Mouse (Mus musculus) midbrain, embryonic 12.5 days (tissue): ENCODE results near the gene Ccdc194. TPM values are rescaled to one million over a fixed set of nuclear protein-coding genes. Genes with fewer than 3 reads are reported as not detected.
"Not testable (repeated sequence)": the region's sequence is repeated elsewhere in the genome, so short reads cannot be mapped to it uniquely, and the experiment has no call there.

ENCODE experiments used
- ATAC-seq: fragments of 200-750 bp; cut with Nextera tagmentation; 2 replicates; pipeline ENCODE4 v1.8.0; 2017; ENCODE audit warnings: low read depth, moderate TSS enrichment, moderate library complexity; ENCODE audit not compliant: low FRiP score
- H3K27ac ChIP-seq: fragments of 300-500 bp; sonication (generic); replicated peaks from 2 replicates; pipeline ENCODE4 v1.5.1; 2016; ENCODE audit warnings: mild to moderate bottlenecking
- H3K27me3 ChIP-seq: fragments of 300-500 bp; sonication (generic); 2 replicates; pipeline ENCODE4 v1.6.1; 2016; ENCODE audit warnings: mild to moderate bottlenecking
- H3K36me3 ChIP-seq: fragments of 300-500 bp; sonication (generic); 2 replicates; pipeline ENCODE4 v1.6.1; 2016
- H3K4me1 ChIP-seq: fragments of 300-500 bp; sonication (generic); 2 replicates; pipeline ENCODE4 v1.6.1; 2016
- H3K4me2 ChIP-seq: fragments of 300-500 bp; sonication (generic); replicated peaks from 2 replicates; pipeline ENCODE4 v1.6.1; 2016; ENCODE audit warnings: mild to moderate bottlenecking, moderate library complexity
- H3K4me3 ChIP-seq: fragments of 300-500 bp; sonication (generic); 2 replicates; pipeline ENCODE4 v1.5.1; 2016; ENCODE audit warnings: mild to moderate bottlenecking
- H3K9ac ChIP-seq: fragments of 300-500 bp; sonication (generic); replicated peaks from 2 replicates; pipeline ENCODE4 v1.6.1; 2016; ENCODE audit warnings: mild to moderate bottlenecking, moderate library complexity
- H3K9me3 ChIP-seq: fragments of 300-500 bp; sonication (generic); 2 replicates; pipeline ENCODE4 v1.6.1; 2016; ENCODE audit warnings: mild to moderate bottlenecking
- WGBS: fragments of 180-500 bp; shearing (Covaris S2); methylation state at CpG from one replicate; pipeline ENCODE4 v1.1.7; 2016; 5-methylcytosine and 5-hydroxymethylcytosine counted together
- polyA plus RNA-seq: library from polyadenylated mRNA; unstranded; fragments of >200 nt; fragmentation: Nextera tagmentation; extraction: Ambion mirVana; gene quantifications from 2 replicates; pipeline ENCODE4 v1.2.1, GENCODE M21; 2016

Gene Ccdc194
- polyA plus RNA-seq, 1 experiment from 2014 or later: 0.13 TPM

DNA sequence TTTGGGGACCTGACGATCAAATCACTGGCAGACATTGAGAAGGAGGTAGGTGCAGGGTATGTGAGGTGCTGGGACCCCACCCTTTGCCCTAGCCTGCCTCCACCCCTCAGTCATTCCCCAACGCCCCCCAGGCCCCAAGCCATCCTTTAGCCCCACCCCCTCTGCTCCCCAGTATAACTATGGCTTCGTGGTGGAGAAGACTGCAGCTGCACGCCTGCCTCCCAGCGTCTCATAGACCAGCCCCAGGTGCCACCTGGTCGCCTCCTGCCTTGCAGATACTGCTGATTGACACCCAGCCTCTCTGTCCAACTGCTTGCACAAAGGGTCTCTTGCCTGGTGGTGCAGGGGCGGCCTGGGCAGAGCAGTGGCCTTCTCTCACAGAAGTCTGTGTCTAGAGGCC lies 22.1 kb upstream of the Ccdc194 start:
- H3K27ac ChIP-seq: no peak overlapping the region
- H3K4me1 ChIP-seq: peaks cover 10% of the 10 kb centered on the region
- H3K9ac ChIP-seq: no peak overlapping the region
- 89% methylated on average over 7 of the region's 7 CpGs for WGBS
- H3K9me3 ChIP-seq: no peaks in the 10 kb centered on the region
- no peak overlapping the region for H3K4me3 ChIP-seq
- ATAC-seq: no peak
- H3K27me3 ChIP-seq: no peaks in the 10 kb centered on the region
- peaks cover 29% of the 10 kb centered on the region for H3K36me3 ChIP-seq
- no peak overlapping the region for H3K4me2 ChIP-seq

DNA sequence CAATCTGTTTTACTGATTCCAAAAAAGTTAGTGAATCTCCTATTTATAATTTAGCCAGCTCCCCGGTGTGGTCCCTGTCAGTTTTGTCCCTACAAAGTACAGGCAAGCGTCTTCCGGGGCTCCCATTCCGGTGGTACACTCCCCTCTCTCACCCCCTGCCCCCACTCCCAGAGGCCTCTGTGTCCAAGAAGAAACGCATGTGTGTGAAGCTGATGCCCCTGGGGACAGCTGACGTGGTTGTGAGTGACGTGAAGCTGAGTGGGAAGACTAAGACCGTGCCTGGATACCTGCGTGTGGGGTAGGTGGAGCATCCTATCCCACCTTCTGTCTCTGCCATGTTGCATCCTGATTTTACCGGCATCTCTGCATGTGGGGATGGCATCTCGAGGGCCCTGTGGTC lies 19.5 kb upstream of the Ccdc194 start:
- Histone ChIP-seq H3K4me1 (peaks cover 10% of the 10 kb centered on the region), H3K27me3 (no peaks in the 10 kb centered on the region), H3K9ac (no peak overlapping the region), H3K4me3 (no peak overlapping the region), H3K27ac (no peak overlapping the region), H3K9me3 (no peaks in the 10 kb centered on the region), H3K36me3 (peaks cover 29% of the 10 kb centered on the region), H3K4me2 (no peak overlapping the region)
- 92% methylated on average over 11 of the region's 11 CpGs for WGBS
- ATAC-seq: no peak

DNA sequence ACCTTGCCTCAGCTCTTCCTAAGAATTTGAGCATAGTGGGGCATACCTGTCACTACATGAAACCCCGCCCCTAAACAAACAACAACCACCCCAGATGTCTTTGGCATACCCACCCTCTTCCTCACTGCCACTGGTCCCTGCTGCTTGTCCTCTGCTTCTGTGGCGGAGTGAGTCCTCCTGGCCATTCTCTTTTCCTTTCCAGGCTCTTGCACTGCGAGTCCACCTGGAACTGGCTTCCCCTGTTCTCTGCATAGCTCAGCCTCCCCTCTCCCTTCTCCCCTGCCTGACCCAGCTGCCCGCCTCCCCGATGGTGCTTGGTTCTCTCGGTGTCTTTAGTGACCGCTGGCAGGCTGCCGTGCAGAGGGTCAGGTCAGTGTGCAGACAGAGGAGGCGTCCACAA lies 18.2 kb upstream of the Ccdc194 start:
- H3K4me1 ChIP-seq: peaks cover 10% of the 10 kb centered on the region
- WGBS: 88% methylated on average over 9 of the region's 9 CpGs
- ATAC-seq: no peak
- peak overlapping the region; percentile 94 for H3K4me2 ChIP-seq
- H3K36me3 ChIP-seq: peaks cover 28% of the 10 kb centered on the region
- peak overlapping the region; percentile 81 for H3K9ac ChIP-seq
- H3K9me3 ChIP-seq: no peaks in the 10 kb centered on the region
- peak overlapping the region; percentile 89 for H3K4me3 ChIP-seq
- no peak overlapping the region for H3K27ac ChIP-seq
- H3K27me3 ChIP-seq: peaks cover 9% of the 10 kb centered on the region; the same call in 1 of the 2 replicates

DNA sequence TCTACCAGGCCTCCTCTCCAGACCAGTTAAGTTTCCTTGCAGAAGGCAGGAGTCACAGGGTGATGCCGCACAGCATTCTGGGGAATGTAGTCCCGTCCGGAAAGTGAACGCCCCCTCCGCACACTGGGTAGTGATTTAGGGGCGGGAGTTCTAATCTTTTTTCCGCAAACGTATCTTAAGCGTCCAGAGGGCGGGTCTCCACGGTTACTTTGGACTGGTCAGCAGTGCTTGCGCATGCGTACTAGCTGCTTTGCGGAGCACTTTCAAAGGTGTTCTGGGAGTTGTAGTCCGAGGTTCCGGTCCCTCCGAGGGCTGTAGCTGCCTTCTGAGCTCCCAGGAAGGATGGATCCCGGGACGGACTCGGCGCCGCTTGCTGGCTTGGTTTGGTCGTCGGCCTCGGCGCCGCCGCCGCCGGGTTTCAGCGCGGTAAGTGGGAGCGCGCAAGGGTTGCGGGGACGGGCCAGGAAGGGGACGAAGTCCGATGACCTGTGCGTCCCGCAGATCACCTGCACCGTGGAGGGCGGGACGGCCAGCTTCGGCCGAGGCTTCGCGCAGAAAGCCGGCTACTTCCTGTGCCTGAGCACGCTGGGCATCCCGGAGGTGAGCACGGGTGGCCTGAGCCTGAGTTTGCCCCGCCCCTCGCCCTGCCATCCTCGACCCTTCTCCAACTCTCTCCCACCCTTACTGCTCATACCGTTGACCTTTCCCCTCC lies 17.3 kb upstream of the Ccdc194 start, which contains the start of gene Mvb12a:
TSS of gene Mvb12a (plus strand) at position 291 of the 712 bp plus-strand sequence.
- under 1% methylated on average over 47 of the region's 55 CpGs for WGBS
- peaks cover 11% of the 10 kb centered on the region for H3K4me1 ChIP-seq
- no peaks in the 10 kb centered on the region for H3K9me3 ChIP-seq
- H3K4me3 ChIP-seq: peak within 1 kb of the TSS; percentile 89
- peaks cover 20% of the 10 kb centered on the region for H3K36me3 ChIP-seq
- H3K27me3 ChIP-seq: peaks cover 17% of the 10 kb centered on the region
- peak within 1 kb of the TSS; percentile 67 for H3K27ac ChIP-seq
- peak; percentile 96 for ATAC-seq
- H3K4me2 ChIP-seq: peak within 1 kb of the TSS; percentile 94
- H3K9ac ChIP-seq: peak within 1 kb of the TSS; percentile 81

DNA sequence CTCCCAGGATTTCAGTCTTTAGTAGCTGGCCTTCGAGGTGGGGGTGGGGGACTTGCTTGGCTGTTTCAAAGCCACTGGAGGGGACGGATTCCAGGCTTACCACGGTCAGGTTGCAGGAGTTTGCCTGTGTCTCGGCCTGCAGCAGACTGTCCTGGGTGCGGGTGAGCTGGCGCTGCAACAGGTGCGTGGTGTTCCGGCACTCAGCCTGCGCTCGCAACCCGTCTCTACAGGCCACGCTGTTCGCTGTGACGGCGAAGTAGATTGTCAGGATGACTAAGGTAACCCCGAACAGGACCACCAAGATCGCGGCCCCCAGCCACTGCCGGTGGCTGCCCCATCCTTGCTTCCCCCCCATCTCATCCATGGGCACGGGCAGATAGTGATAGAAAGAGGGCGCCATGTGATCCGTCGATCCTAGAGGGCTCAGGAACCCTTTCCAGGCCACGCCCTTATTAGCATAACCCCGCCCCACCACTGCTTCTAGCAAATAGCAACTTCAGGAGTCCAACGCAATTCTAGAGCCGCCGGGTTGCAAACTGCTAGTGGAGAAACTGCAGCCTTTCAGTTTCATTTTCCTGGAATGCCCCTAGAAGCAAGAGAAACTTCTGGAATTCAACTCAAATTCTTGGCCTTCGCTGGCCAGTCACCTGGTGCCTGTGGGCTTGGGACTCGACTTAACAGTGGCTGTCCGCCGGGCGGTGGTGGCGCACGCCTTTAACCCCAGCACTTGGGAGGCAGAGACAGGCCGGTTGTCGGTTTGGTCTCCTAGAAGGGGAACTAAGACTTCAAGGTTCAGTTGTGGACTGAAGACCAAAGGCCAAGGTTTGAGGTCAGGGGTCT lies 11.7 kb upstream of the Ccdc194 start, which contains the start of gene Bst2:
TSS of gene Bst2 (minus strand) at position 429 of the 840 bp plus-strand sequence.
- no peaks in the 10 kb centered on the region for H3K9me3 ChIP-seq
- H3K36me3 ChIP-seq: no peaks in the 10 kb centered on the region
- 4% methylated on average over 36 of the region's 37 CpGs for WGBS
- 0 out of 2 replicates have a peak within 1 kb of the TSS, but pooled peaks have one; percentile 15 for H3K9ac ChIP-seq
- peaks cover 45% of the 10 kb centered on the region for H3K27me3 ChIP-seq
- no peak within 1 kb of the TSS for H3K27ac ChIP-seq
- peak within 1 kb of the TSS; percentile 33 for H3K4me3 ChIP-seq
- H3K4me2 ChIP-seq: peak within 1 kb of the TSS; percentile 49
- peak; percentile 28; the same call in 1 of the 2 replicates for ATAC-seq
- H3K4me1 ChIP-seq: peaks cover 10% of the 10 kb centered on the region; the same call in 1 of the 2 replicates

DNA sequence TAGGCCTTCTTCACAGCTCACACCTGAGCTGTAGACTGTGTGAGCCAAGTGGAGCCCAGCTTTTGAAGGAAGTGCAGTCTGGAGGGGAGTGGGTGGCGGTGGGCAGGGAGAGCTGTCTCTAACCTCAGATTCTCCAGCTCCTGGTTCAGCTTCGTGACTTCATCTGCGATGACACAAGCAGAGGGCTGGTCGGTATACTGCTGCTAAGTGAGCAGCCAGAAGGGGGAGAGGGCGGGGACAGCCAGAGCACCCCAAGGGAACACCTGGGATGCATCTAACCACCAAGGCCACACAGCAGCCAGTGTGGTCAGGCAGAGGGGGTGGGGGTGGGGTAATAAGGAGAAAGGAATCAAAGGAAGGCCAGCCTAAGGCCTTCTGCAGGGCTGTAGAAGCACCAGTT lies 10.2 kb upstream of the Ccdc194 start:
- Histone ChIP-seq H3K9me3 (no peaks in the 10 kb centered on the region), H3K4me1 (peaks cover 10% of the 10 kb centered on the region; the same call in 1 of the 2 replicates), H3K4me3 (no peak overlapping the region), H3K27ac (no peak overlapping the region), H3K36me3 (no peaks in the 10 kb centered on the region), H3K9ac (no peak overlapping the region), H3K4me2 (no peak overlapping the region), H3K27me3 (peaks cover 45% of the 10 kb centered on the region)
- 72% methylated on average over 5 of the region's 5 CpGs for WGBS
- no peak for ATAC-seq

DNA sequence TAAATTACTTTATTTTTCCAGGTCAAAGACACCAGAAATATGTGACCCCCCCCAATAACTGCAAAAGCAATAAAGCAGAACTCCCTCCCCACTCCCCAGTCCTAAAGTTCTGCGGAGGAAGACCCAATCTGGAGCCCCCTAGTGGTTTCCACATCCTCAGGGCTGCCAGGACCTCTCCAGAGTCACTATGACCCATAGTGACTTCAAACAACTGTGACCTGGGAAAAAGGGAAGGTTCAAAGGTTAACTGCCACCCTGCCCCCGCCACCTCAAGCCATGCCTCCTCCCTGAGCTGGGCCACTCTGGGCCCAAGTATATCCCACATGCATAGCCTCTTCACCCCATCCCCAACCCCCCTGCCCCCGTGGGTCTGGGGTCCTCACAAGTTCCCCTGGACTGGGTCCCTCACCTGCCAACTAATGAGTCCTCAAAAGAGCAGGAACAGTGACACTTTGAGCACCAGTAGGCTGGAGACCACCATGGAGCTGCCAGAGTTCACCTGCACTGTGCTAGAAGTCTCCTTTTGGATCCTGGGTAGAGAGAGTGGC lies 8.8 kb upstream of the Ccdc194 start:
- peaks cover 40% of the 10 kb centered on the region for H3K27me3 ChIP-seq
- ATAC-seq: no peak
- WGBS: 33% methylated on average over 3 of the region's 3 CpGs

DNA sequence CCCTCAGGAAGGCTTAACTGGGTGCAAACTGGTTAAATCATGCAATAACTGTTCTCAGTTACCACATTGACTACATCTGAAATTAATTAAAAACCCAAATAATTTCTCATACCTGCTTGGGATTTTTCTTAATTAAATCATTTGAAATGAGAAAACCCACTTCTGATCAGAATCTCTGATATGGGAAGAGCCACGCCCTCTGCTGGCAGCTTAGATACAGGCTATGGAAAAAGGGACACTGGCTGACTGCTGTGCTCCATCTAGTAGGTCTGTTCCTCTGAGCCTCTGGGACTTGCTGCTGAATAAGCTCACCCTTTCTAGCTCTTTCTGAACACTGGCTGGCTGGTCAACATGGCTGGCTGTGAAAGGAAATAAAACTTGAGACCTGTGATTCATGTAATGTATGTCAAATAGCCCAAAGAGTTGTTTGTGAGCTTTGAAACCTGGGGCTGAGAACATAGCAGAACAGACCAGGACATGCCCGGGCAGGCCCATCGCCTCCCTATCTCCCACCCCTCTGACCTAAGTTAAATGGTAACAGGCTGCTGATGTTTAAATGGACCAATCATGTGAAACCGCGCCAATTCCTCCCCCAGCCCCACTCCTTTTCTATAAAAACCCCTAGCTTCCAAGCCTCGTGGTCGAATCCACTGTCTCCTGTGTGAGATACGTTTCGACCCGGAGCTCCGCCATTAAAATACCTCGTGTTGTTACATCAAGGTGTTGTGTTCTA lies 5.4 kb upstream of the Ccdc194 start:
- 66% methylated on average over 5 of the region's 12 CpGs for WGBS
- H3K27ac ChIP-seq, H3K9ac ChIP-seq, ATAC-seq, H3K4me1 ChIP-seq, H3K9me3 ChIP-seq, H3K4me2 ChIP-seq, H3K4me3 ChIP-seq, H3K36me3 ChIP-seq: not testable (repeated sequence)
- H3K27me3 ChIP-seq: peaks cover 39% of the 10 kb centered on the region

More for the DNA sequence above, 8.8 kb upstream of the Ccdc194 start:
- no peak overlapping the region for H3K9ac ChIP-seq
- H3K9me3 ChIP-seq: no peaks in the 10 kb centered on the region
- no peaks in the 10 kb centered on the region for H3K36me3 ChIP-seq
- no peak overlapping the region for H3K4me3 ChIP-seq
- no peak overlapping the region for H3K4me2 ChIP-seq
- peaks cover 10% of the 10 kb centered on the region; the same call in 1 of the 2 replicates for H3K4me1 ChIP-seq
- H3K27ac ChIP-seq: no peak overlapping the region

DNA sequence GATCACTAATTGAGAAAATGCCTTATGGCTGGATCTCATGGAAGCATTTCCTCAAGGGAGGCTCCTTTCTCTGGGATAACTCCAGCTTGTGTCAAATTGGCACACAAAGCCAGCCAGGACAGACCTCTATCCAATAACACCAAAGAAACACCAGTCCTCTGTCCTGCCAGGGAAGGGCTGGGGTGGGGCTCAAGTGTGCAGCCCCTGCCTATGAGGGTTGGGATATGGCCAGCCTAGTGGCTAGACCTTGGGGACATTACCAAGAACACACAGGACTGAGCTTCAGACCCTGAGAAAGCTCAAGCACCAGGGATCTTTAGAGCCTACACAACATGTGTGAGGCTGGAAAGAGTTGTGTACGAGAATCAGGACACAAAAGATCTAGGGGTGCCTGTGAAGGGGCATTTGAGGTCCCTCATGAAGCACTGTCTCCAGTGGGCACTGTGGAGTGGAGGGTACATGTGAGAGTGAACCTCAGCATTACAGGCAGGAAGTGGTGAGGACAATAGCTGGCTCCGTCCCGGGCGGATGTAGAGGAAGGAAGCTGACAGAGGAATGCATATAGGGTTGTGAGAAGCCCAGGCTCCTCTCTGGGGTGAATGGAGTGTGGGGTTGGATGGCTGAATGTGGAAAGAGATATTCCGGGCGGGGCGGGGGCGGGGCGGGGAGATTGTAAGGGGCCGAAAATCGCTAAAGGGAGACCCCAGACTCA lies 3.0 kb upstream of the Ccdc194 start:
- Histone ChIP-seq H3K27ac (no peak overlapping the region), H3K4me1 (peaks cover 15% of the 10 kb centered on the region), H3K4me2 (no peak overlapping the region), H3K36me3 (no peaks in the 10 kb centered on the region), H3K9me3 (no peaks in the 10 kb centered on the region), H3K9ac (no peak overlapping the region), H3K4me3 (no peak overlapping the region), H3K27me3 (peaks cover 54% of the 10 kb centered on the region)
- 88% methylated on average over 11 of the region's 11 CpGs for WGBS
- no peak for ATAC-seq

DNA sequence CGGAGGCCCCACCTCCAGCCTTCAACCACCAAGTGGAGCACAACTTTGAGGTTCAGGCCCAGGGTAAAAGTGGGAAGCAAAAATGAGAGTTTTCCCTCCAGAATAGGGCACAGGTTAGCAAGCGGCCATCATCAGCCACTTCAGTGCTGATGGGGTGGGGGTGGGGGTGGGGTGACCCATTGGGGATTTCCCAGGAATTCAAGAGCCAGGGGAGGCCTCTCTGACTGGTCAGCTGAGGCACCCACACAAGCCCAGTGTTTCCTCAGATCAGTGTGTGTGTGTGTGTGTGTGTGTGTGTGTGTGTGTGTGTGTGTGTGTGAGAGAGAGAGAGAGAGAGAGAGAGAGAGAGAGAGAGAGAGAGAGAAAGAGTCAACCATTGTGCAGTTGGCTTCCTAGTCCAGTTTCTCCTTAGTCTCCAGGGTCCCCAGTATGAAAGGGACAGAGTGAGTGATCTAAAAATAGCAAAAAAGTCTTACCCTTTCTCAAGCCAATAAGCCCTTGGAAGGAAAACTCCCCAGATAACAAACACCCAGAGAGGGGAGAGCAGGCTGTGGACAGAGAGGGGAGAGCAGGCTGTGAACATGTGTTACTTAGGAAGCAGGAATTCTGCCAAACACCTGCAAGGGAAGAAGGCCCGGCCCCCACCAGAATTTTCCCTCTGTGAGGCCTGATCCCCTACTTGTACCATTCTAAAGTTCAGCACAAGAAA lies 1.8 kb upstream of the Ccdc194 start:
- H3K4me1 ChIP-seq: peaks cover 15% of the 10 kb centered on the region
- H3K9me3 ChIP-seq: no peaks in the 10 kb centered on the region
- peaks cover 65% of the 10 kb centered on the region for H3K27me3 ChIP-seq
- H3K27ac ChIP-seq: no peak overlapping the region
- H3K4me2 ChIP-seq: no peak overlapping the region
- no peak overlapping the region for H3K9ac ChIP-seq
- H3K4me3 ChIP-seq: no peak overlapping the region
- no peaks in the 10 kb centered on the region for H3K36me3 ChIP-seq
- no peak for ATAC-seq
- 53% methylated on average over 3 of the region's 3 CpGs for WGBS
